Mouse (Mus musculus) cortical plate, adult 2 months (tissue): ENCODE data around the gene Ncln.
A peak's percentile ranks its signal among the peaks of the same experiment; 100 is the strongest.

ENCODE experiments used
- CTCF ChIP-seq: fragments of 200-500 bp; IDR thresholded peaks from 2 replicates; pipeline ENCODE4 v1.5.1; 2011; ENCODE audit warnings: mild to moderate bottlenecking, control low read depth, low read length; ENCODE audit not compliant: insufficient read depth; ENCODE audit errors: extremely low read depth
- POLR2A ChIP-seq: fragments of 200-500 bp; IDR thresholded peaks from 2 replicates; pipeline ENCODE4 v1.6.1; 2011; ENCODE audit warnings: mild to moderate bottlenecking, low read length, control low read depth; ENCODE audit not compliant: insufficient read depth; ENCODE audit errors: extremely low read depth

DNA sequence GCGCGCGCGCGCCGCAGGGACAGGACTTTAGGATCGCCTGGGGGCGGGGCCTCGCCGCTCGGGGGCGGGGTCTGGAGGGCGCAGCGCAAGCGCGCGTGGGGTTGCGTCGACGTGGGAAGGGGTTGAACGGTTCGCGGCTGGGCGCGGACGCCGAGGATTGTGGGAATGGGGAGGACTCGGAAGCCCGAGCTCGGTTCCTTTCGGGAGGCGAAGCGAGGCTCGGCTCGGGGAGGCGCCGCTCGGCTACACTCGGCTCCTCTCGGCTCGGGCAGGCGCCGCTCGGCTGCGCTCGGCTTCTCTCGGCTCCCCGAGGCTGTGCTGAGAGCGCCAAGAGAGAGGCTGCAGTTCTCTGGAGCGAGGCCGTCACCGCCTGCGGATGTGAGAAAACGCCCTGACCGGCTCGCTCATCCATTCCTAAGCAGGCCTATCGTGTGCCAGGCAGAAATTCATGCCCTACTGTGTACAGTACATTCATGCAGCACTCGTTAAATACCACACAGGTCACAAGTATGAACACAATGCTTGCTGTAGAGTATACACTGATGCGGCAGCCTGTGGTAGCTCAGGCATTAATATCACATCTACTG lies 49.1 kb upstream of the Ncln start, which contains the start of gene Gna11:
- TF ChIP-seq CTCF (no peak), POLR2A (peak; percentile 62; the same call in 1 of the 2 replicates)
